Mouse (Mus musculus): ENCODE measurements around the gene Rph3al. TPM values are rescaled to one million over a fixed set of nuclear protein-coding genes. Genes with fewer than 3 reads are reported as not detected.
A peak's percentile ranks its signal among the peaks of the same experiment; 100 is the strongest.

The Rph3al gene
- total RNA-seq, 2 experiments from 2014 or later = 9.8 to 11.5 TPM

DNA sequence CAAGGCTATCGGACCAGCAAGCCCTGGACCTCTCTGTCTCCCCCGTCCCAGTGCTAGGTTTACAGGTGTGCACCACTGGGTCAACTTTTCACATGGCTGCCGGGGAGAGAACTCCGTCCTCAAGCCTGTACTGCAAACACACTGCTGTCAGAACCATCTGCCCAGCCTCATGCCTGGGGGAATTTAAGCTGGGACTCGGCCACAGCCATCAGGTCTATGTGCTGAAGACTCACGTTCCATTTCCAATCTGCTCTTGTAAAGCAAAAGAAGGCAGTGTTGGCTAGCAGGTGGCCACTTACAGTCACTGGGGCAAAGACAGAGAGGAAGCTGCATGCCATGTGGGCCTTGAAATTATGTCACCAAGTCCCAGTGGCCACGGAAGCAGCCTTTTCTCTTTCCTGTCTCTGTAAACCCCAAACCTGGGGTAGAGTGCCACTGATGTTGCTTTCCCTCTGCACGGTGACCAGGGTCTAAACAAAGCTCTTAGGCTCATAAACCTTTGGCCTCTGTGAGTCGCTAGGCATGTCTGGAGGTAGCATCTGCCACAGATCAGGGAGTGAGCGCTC, 99.3 kb downstream of the Rph3al start:
- no peak for DNase-seq (ENCODE audit: low spot score)
- intact Hi-C loops (cut with DNase I) = no loop called here

DNA sequence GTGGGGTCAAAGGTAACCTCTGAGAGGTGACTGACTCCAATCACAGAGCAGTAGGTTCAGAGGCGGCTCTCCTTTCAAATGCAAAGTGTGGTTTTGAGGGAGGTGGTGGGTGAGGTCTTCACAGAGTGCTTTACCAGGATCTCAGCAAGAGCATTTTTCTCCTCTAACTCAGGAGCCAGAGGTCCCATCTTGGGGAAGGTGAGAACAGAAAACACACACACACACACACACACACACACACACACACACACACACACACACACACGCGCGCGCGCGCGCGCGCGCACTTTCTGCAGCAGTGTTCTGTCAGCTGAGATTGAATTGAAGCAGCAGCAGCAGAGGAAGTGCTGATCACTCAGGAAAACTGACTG, 102.0 kb downstream of the Rph3al start:
- DNase-seq (ENCODE audit: low spot score) = no peak
- intact Hi-C loops (cut with DNase I) = no loop called here

DNA sequence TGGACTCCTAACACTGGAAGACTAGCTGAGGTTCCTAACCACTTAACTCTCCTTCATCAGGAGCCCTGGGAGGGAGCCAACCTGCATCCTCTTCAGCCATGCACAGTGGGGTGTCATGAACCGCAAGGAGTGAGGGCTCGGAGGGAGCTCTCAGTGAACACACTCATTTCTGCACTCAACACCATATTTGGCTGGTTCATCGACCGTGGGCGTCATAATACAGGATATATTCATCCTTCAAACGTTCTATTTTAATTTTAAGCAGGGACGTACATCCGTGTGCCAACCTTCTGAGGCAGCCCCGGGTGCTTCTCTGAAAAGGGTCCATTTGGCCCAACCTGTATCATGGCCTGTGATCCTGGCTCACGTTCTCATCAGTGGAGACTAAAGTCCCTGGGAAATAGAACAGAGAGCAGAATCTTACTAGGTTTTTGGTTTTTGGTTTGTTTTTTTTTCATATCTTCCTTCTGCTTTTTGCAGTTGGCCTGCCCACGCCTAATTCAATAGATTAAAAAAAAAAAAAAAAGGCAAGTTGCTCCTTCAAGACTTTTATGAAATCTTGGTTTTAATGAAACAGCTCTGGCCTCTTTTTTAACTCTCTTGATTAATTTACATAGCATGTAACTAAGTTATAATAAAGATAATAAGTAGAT, 102.5 kb downstream of the Rph3al start:
- intact Hi-C loops (cut with DNase I) = no loop called here
- DNase-seq (ENCODE audit: low spot score) = no peak

DNA sequence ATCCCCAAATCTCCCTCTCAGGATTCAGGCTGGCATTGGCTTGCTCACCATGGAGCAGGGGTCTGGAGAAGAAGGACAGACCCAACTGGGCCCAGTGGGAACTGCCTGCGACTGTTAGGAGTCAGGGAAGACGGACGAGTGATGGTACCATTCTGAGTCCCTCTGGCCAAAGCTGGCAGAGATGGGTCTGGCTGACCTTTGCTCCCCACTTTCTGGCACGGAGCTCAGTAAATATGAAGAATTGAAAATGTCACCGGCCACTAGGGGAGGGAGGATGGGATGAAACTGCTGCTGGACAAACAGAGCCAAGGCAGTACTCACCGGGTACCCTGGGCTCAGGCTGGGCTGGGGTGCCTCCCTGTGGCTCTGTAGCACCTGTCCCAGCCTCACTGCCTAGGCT, 105.1 kb downstream of the Rph3al start:
- DNase-seq (ENCODE audit: low spot score) = no peak
- intact Hi-C loops (cut with DNase I) = no loop called here

DNA sequence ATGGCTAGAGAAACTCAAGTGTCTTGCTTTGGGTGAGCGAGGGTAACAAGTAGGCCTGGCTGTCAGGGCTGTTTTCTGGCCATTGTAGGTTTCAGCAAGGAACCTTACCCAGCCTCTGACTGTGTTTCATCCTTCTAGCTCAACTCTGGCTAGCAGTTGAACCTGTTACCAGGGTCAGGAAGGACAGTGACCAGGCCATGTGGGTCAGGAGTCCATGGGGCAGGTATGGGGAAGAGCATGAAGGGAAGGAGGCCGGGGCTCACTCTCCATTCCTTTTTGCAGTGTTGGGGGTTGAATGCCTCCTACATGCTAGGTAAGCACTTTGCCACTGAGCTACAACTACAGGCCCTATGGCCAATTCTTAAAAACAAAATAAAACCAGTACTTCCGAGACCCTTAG, 107.8 kb downstream of the Rph3al start:
- no peak for DNase-seq (ENCODE audit: low spot score)
- intact Hi-C loops (cut with DNase I) = no loop called here

DNA sequence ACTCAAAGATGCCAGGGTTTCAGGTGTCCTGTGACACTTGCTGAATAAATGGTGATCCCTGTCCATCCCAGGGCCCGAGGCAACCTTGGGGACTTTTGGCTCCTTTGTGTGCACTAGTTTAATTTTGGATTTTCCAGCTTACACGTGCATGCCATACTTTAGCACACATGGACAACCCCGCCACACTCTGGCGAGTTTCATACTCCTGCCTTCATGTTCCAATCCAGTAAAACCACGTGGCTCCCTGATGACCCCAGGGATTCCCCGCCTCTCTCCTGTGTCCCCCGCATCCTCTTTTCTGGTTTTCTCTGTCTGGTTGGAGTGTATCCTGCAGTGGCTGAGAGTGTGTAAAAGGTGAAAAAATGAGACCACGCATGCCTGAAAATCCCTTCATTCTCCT, 110.8 kb downstream of the Rph3al start:
- DNase-seq (ENCODE audit: low spot score) = no peak
- intact Hi-C loops (cut with DNase I) = no loop called here

DNA sequence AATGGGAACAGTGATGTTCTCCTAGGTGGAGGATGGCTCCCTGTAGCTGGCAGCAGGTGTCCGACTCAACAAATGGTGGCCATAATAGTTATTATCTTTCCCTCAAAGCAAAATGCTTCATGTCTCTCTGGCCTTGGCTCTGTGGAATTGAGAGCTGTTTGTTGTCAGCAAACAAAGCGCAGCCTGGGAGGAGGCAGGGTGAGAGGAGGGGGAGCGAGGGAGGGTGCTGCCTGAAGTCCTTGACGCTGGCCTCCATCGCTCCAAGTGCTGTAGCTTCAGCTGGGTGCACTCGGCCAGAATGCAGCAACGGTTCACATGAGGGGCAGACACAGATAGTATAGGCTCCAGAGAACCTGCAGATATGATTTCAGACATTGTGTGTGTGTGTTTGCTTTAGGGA, 114.7 kb downstream of the Rph3al start:
- DNase-seq (ENCODE audit: low spot score) = no peak
- intact Hi-C loops (cut with DNase I) = no loop called here

DNA sequence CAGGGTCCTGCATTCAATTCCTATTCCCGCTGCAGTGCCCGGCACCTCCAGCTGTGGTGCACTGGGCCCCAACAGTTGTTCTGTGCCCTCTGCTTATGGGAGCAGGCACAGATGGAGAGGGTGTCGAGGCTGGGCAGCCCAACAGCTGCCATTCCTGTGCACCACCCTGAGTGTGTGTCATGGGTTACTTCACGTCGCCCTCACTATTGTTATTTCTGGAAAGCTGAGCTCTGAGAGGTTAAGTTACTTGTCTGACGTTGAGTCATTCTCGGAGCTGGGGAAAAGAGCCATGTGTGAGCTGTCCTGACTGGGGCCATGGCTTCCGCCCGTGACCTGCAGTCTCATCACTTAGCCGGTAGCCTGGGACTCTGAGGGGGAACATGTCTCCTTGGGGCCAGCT, 125.1 kb downstream of the Rph3al start:
- peak; percentile 10 for DNase-seq (ENCODE audit: low spot score)
- intact Hi-C loops (cut with DNase I) = no loop called here

DNA sequence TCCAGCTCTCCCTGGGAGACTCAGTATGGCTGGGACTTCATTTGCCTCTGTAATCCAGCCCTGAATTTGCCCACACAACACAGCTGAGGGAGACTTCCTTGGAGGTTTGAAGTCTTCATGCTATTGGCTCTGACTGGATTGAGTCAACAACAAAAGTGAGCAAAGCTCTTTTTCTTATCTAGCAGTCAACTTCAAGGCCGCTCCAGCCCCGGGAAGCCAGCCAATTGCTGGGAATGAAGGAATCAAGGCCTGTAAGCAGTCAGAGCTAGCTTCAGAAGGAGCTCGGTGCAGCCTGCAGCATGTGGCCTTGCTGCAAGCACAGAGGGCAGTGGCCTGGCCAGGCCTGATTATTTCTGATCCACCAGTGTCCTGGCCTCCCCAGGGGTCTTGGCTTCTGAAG, 126.3 kb downstream of the Rph3al start:
- peak; percentile 87 for DNase-seq (ENCODE audit: low spot score)
- intact Hi-C loops (cut with DNase I) = no loop called here

DNA sequence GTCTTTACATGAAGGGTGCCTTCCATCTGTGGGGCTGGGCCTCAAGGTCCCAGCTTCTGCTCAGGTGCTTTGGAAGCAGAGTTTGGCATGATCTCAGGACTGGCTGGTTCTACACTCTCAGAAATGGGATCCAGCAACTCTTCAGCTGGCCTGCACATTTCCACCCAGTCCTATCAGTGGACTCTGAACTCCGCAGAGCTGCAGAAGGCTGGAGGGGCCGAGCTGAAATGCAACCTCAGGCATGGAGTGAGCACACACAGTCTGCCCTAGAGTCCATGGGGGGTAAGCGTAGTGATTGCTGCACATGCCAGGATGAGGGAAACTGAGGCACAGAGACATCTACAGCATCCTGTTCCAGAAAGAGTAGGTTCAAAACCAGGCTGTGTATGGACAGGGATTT, 127.7 kb downstream of the Rph3al start:
- intact Hi-C loops (cut with DNase I) = no loop called here
- no peak for DNase-seq (ENCODE audit: low spot score)

DNA sequence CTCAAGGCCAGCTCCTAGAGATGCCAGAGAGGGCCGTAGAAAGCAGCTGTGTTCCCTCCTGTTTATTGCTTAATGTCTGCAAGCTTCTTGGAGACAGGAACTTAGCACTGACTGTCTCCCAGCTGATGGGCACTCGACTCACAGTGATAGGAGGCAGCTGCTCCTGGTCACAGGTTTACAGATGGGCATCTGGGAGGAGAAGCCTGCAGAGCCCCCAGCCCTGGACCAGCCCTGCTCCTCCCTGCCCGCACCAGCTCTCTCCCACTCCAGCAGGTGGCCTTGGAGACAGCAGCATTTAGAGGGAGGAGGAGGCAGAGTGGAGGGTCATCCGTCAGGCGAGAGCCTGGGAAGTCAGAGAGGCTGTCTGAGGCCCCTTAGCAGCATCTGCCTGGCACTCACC, 130.7 kb downstream of the Rph3al start:
- intact Hi-C loops (cut with DNase I) = no loop called here
- no peak for DNase-seq (ENCODE audit: low spot score)

DNA sequence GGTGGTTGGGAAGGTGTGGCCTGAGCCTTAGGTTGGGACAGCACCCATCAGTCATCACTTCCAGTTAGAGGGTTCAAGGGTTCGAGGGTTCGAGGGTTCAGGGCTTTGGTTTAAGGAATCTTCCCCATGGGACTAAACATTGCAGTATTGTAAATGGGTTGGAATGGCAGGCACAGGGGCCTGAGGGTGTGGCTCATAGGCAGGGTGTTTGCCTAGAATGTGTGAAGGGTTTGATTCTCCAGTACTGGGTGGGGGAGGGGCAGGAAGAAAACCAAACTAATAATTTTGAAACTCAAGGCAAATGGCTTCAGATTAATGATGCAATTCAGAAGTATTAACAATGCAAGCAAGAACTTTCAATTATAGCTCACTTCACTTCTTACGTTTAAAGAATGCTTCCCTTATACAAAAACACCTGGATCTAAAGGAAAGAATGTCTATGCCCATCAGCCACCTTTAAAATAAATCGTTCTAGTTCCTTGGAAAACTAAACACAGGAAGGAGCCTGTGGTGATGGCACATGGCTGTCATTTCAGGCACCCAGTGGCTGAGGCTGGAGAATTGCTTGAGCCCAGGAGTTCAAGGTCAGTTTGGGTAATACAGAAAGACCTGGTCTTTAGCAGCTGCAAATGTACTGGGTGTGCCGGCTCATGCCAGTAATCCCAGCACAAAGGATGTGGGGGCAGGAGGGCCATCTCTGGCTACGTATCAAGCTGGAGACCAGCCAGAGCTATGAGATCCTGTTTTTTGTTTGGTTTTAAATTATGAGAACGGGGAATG, 136.3 kb downstream of the Rph3al start:
- intact Hi-C loops (cut with DNase I) = no loop called here
- no peak for DNase-seq (ENCODE audit: low spot score)

DNA sequence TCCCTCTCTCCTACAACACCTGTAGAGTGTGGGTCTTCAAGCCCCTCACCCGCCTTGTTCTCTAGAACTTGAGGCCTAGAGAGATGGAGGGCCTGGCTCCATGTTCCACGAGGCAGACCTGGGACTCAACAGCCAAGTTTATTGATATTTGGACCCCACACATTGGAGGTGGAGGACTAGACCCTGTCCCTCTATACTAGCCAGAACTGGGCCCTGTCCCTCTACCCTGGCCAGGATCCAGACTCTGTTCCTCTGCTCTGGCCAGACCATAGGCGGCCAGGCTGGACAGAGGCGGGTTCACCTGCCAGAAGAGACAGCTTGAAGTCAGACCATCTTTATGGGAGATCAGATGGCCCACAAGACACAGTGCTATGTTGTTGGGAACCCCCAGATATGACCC, 136.9 kb downstream of the Rph3al start:
- intact Hi-C loops (cut with DNase I) = no loop called here
- no peak for DNase-seq (ENCODE audit: low spot score)

DNA sequence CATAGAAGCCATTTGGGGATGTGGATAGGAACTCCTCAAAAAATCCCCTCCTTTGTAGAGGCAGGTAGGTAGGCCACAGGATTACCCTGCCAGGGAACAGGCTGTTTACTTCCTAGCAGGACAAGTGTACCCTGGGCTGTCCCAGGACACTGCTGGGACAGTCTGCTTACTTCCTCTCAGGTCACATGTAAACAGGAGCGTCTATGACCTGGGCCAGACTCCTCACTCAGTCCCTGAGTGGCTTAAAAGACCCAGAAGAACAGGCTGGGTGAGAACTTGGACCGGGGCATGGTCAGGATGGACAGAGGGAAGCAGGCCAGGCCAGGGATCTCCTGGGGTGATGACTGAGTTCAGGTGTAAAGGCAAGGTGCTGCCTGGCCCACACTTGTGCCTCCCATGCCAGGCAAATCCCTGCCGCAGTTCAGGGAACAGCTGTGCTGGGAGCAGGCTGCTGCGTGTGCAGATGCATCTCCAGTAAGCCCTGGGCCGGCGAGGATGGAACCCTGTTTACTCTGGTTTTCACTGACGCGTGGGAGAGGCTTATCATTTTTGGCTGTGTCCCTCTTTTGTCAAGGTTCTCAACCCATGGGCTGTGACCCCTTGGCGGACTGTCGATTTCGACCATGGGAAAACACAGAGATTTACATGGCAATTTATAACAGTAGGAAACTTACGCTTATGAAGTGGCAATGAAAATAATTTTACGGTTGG, 141.5 kb downstream of the Rph3al start:
- intact Hi-C loops (cut with DNase I) = no loop called here
- DNase-seq (ENCODE audit: low spot score) = no peak

DNA sequence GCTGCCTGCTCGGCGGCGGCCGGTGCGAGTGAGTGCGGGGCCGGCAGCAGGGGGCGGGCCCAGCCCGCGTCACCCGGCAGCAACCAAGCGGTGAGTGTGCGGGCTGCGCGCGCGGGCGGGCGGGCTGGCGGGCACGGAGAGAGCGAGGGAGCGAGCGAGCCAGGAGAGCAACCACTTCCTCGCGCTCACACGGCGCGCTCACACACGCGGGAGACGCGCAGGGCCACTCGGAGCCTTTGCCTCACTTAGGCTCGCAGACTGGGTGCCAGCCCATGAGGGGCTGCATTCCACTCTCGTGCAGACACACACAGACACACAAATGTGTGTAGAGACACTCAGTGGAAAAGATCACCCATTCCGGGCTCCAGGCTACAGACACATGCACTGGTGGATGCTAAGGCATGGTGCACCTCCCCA, 142.2 kb downstream of the Rph3al start, which contains the start of gene Doc2b:
TSS of gene Doc2b (minus strand) at position 21 of the 417 bp plus-strand sequence.
- intact Hi-C loops (cut with DNase I) = no loop called here

DNA sequence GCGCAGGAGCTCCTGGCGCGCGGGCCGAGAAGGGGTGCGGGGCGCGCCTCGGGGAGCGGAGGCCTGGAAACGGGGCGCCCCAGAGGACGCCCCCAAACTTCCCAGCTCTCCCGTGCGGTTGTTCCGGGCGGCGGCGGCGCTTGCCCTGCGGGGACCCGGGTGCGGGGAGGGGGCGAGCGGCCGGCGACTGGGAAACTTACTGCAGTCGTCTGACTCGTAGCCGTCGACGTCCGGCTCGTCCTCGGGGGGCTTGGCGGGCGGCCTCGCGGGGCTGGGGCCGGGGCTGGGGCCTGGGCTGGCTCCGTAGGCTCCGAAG, 142.9 kb downstream of the Rph3al start:
- DNase-seq (ENCODE audit: low spot score) = no peak
- intact Hi-C loops (cut with DNase I) = no loop called here

More for the DNA sequence above, 142.2 kb downstream of the Rph3al start, which contains the start of gene Doc2b:
- DNase-seq (ENCODE audit: low spot score) = no peak

DNA sequence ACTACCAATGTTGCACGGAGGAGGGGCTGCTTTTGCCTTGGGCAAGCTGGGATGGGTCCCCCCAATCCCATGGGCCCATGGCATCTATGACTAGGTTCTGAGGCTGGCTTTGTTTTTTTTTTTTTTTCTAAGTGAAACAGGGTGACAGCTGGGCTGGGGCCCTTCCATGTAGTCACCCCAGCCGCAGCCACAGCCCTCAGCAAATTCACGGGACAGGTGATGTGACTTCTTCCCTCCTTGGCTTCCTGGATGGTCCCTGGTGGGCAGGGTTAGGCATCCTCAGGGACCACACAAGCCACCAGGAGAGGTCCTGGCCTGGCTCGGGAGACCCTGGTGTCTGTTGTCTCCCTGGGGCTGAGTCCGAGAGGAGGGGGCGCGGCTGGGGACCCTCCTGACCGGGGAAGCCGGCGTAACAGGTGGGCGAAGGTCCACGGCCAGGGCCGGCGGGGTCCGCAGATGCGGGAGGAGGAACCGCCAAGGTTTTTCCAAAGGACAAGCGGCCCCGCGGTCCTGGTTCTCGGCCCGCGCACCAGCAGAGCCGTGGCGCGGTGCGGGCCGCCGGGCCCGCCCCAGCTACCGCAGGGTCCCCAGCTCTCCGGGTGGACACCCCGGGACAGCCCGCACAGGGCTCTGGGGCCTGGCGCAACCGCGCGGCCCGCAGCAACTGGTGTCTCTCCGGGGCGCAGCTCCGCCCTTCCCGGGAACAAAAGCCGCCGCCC, 143.5 kb downstream of the Rph3al start:
- DNase-seq (ENCODE audit: low spot score) = no peak
- intact Hi-C loops (cut with DNase I) = no loop called here

DNA sequence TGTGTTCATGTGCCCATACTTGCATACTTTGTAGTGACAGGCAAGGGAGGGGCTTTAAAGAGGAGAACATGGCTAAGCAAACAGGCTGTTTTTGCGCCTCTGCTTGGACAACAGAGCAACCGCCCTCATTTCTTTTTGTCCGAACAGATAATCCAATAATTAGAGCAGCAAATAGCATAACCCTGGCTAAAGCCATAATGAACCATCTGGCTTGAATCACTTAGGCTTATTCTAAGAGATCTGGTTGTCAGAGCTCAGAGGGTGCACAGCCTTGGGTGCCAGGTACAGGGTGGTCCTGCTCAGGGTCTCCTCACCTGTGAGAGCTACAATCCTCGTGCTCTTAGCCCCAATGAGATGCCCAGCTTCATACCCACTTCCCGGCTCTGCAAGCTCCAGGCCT, 144.9 kb downstream of the Rph3al start:
- intact Hi-C loops (cut with DNase I) = no loop called here
- no peak for DNase-seq (ENCODE audit: low spot score)

DNA sequence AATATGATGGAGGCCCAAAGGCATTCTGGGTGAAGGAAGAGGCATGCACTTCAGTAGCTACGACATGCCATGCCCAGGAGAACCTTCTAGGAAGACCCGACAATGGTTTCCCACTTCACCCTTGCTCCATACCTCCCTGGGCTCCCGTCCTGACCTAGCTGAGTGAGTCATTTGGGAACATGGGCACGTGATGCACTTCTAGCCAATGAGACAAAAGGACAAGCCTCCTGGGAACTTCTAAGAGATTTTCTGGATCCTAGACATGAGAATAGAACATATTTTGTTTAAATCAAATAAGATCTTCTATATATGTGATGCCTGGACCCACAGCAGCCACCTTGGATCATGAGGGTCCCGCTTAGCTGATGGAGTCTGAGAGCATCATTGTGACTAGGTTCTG, 145.7 kb downstream of the Rph3al start:
- intact Hi-C loops (cut with DNase I) = no loop called here
- no peak for DNase-seq (ENCODE audit: low spot score)

DNA sequence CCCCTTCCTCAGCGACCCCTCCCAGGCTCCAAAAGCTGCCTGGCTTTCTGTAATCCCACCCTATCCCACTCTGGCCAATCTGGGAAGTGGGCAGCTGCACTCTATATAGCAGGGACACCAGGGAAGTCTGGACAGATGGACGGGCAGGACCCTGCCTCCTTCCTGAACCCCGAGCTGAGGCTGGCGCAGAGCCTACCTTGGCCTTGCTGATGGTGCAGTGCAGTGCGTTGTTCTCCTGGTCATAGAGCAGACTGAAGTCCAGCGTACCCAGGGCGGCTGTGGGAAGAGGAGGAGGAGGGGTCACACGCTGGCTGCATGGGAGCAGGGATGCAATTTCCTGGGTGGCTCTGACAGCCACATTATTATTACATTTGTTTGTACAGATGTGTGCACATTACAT, 152.3 kb downstream of the Rph3al start:
- intact Hi-C loops (cut with DNase I) = loop anchor here (2.0 kb wide), 1 partner anchor 125 kb away; no protein-coding TSS in a partner anchor
- no peak for DNase-seq (ENCODE audit: low spot score)
